Mouse (Mus musculus) megakaryocyte, embryonic 14.5 days (primary cell): ENCODE measurements around the gene Mrps12. TPM values are rescaled to one million over a fixed set of nuclear protein-coding genes. Genes with fewer than 3 reads are reported as not detected.

Experiments used
- H3K27me3 ChIP-seq: replicated peaks from 2 replicates; pipeline ENCODE3; 2012; ENCODE audit warnings: inconsistent platforms
- H3K36me3 ChIP-seq: replicated peaks from 2 replicates; pipeline ENCODE3; 2012; ENCODE audit warnings: low read length, inconsistent platforms, mixed read lengths
- H3K4me1 ChIP-seq: 2 replicates; pipeline ENCODE4 v1.6.1; 2012; ENCODE audit warnings: inconsistent platforms
- H3K4me3 ChIP-seq: replicated peaks from 2 replicates; pipeline ENCODE3; 2012; ENCODE audit warnings: moderate library complexity, mild to moderate bottlenecking, inconsistent platforms
- H3K9me3 ChIP-seq: 2 replicates; pipeline ENCODE4 v1.6.1; 2012; ENCODE audit warnings: inconsistent platforms
- FLI1 ChIP-seq: IDR thresholded peaks from 2 replicates; pipeline ENCODE4 v1.6.1; 2012; ENCODE audit warnings: low read length, inconsistent platforms, mixed read lengths
- GATA1 ChIP-seq: IDR thresholded peaks from 3 replicates; pipeline ENCODE4 v1.6.1; 2012; ENCODE audit warnings: mixed read lengths, low read length, inconsistent platforms, borderline replicate concordance
- polyA plus RNA-seq: library from polyadenylated mRNA; stranded (reverse); fragments of >175 nt; gene quantifications from 2 replicates; pipeline ENCODE4 v1.2.3, GENCODE M21; 2012; ENCODE audit warnings: low replicate concordance; ENCODE audit not compliant: insufficient read depth

Mrps12 gene
- polyA plus RNA-seq, 1 experiment = 283 TPM

DNA sequence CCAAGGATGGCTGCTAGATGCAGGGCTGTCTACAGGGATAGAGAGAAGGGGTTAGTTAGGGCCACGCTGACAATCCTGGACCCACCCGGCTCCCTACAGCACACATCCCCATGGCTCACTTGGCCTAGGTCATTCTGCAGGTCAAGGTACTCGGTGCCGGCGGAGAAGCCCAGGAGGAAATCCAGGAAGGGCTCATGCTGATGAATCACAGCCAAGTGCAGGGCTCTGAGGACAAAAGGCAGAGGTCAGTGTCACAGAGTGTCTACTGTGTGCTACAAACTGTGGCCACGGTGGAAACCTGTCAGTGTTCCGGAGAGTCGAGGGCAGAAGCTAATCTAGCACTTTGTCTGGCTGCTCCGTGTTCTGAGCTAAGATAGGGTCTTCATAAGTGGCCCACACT lies 20.3 kb upstream of the Mrps12 start:
- Histone ChIP-seq H3K27me3 (peaks cover under 1% of the 10 kb centered on the region), H3K4me1 (peaks cover 32% of the 10 kb centered on the region), H3K9me3 (no peaks in the 10 kb centered on the region), H3K36me3 (peaks cover 69% of the 10 kb centered on the region), H3K4me3 (no peak overlapping the region)
- TF ChIP-seq FLI1 = no peak
- no peak for TF ChIP-seq GATA1

DNA sequence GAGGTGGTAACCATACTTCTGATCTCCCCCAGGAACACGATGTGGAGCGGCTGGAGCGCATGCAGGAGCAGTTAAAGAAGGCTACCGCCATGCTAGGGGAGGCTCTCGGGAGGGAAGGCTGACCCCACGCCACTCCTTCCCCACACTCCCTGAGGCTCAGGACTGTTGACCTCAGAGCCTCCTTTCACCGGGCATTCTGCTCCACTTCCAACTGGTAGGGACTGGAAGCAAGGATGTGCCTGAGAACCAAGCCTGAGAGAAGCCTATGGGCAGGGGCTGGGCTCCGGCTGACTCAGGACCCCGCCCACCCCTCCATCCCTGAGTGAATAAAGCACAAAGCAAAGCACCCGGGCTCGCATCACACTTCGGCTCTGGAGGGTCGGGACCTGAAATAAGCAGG lies 17.0 kb upstream of the Mrps12 start:
- H3K9me3 ChIP-seq = no peaks in the 10 kb centered on the region
- peaks cover 71% of the 10 kb centered on the region for H3K36me3 ChIP-seq
- H3K27me3 ChIP-seq = peaks cover 11% of the 10 kb centered on the region
- TF ChIP-seq GATA1 (no peak), FLI1 (no peak)
- H3K4me1 ChIP-seq = peaks cover 42% of the 10 kb centered on the region
- H3K4me3 ChIP-seq = no peak overlapping the region

DNA sequence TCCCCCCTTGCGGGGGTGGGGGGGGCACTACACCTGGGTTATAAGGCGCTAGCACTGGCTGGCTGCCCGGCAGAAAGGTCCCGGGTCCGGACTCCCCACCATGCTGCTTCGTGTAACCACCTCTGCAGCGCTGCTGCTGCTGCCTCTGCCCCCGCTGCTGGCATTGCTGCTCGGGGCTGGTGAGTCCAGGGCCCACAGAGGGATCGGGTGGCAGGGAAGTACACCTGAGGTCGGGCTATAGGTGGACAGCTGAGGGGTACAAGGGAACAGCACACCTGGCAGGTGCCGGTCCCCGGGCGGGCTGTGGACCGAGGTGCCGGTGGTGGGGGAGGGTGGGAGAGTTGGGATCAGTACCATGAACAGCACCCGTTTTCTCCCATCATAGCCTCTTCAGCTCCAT lies 14.5 kb upstream of the Mrps12 start, which contains the start of gene Ccer2:
Ccer2 (plus strand) TSS at position 96 of the 400 bp plus-strand sequence.
- peak within 1 kb of the TSS; percentile 83 for H3K4me3 ChIP-seq
- no peaks in the 10 kb centered on the region for H3K9me3 ChIP-seq
- peaks cover 11% of the 10 kb centered on the region for H3K27me3 ChIP-seq
- TF ChIP-seq FLI1 (no peak), GATA1 (no peak)
- H3K4me1 ChIP-seq = peaks cover 56% of the 10 kb centered on the region
- peaks cover 61% of the 10 kb centered on the region for H3K36me3 ChIP-seq

DNA sequence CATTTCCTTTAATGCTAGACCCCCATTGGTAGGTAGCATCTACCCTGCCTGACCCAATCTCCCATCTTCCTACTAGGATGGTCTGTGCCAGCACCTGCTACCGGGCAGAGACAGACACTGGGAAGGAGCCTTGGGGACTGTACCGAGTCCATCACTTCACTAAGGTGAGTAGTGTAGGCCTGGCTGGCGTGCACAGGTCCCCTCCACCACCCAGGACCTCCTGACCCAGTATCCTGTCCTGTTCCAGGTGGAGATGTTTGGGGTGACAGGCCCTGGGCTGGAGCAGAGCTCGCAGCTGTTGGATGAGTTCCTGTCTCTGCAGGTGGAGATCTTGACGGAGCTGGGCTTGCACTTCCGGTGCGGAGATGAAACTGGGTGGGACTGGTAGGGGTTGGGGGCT lies 8.3 kb upstream of the Mrps12 start:
- no peaks in the 10 kb centered on the region for H3K27me3 ChIP-seq
- H3K4me1 ChIP-seq = peaks cover 30% of the 10 kb centered on the region
- no peak overlapping the region for H3K4me3 ChIP-seq
- TF ChIP-seq GATA1 (no peak), FLI1 (no peak)
- peaks cover 70% of the 10 kb centered on the region for H3K36me3 ChIP-seq
- H3K9me3 ChIP-seq = no peaks in the 10 kb centered on the region

DNA sequence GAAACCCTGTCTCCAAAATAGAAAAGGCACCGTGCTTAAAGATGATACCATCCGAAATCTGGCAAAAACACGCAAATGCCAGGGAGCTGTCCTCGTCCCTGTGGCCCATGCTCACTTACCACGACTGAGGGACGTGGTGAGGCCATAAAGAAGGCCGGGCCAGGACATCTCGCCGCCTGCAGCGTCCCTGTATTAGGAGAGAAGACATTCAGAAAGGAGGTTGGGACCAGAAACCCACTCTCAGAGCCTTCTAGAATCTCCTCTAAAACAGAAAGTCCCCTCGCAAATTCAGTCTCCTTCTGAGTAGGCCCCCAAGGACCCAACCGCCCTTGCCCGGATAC lies 282 bp downstream of the Mrps12 start:
- Histone ChIP-seq H3K4me1 (peaks cover 45% of the 10 kb centered on the region), H3K27me3 (no peaks in the 10 kb centered on the region), H3K4me3 (peak overlapping the region; percentile 97), H3K36me3 (peaks cover 52% of the 10 kb centered on the region), H3K9me3 (no peaks in the 10 kb centered on the region)
- TF ChIP-seq FLI1 (no peak), GATA1 (no peak)

DNA sequence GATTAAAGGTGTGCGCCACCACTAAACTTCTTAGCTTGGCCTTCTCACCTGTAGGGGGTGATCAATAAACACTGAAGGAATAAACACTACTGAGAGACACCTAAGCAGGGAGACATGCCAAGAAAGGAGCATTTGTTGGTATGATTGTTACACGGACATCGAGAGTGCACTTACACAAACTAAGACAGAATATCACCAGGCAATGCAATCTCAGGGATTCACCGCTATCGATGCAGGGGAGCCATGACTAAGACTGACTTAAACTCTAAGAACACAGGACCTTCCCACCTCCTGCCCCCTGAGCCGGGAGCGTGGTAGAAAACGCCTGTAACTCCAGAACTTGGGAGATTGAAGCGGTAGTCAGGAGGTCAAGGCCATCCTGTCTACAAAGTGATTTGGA lies 671 bp downstream of the Mrps12 start:
- H3K4me3 ChIP-seq = peak overlapping the region; percentile 97
- H3K27me3 ChIP-seq = no peaks in the 10 kb centered on the region
- H3K4me1 ChIP-seq = peaks cover 45% of the 10 kb centered on the region
- no peaks in the 10 kb centered on the region for H3K9me3 ChIP-seq
- peaks cover 49% of the 10 kb centered on the region for H3K36me3 ChIP-seq
- no peak for TF ChIP-seq GATA1
- TF ChIP-seq FLI1 = no peak

DNA sequence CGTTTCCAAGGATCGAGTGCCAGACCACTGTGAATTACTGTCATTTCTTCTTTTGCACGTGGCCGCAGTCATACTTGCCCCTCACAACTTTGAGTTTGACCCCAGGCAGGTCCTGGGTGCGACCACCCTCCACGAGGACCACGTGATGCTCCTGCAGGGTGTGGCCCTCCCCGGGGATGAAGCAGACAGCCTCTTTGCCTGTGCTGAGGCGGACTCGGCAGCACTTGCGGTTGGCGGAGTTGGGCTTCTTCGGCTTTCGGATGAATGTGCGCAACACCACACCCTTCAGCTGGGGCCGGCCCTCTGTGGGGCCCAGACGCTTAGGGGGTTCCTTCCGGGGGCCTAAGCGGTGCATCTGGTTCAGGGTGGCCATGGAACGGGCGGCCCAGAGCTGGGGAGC lies 1.8 kb downstream of the Mrps12 start:
- no peaks in the 10 kb centered on the region for H3K9me3 ChIP-seq
- H3K4me1 ChIP-seq = peaks cover 45% of the 10 kb centered on the region
- TF ChIP-seq FLI1 (no peak), GATA1 (no peak)
- H3K27me3 ChIP-seq = peaks cover 2% of the 10 kb centered on the region
- H3K36me3 ChIP-seq = peaks cover 40% of the 10 kb centered on the region
- no peak overlapping the region for H3K4me3 ChIP-seq

DNA sequence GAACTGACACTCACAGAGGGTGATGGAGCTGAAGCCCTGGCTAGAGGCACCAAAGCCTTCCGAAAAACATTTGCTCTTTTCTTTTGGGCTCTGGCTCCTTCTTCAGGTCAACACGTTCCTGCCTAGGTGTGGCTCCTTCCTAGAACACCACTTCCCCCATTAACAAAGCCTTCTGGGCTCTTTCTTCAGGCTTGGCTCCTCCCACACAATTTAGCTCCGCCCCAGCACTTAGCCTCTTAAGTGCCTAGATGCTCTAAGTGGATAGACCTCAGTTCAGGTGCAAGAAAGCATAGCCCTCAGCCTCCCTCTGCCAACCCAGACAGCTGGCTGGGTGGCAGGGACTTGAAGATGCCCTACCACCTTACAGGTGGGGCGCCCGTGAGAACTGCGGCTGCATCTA lies 5.9 kb downstream of the Mrps12 start:
- H3K4me3 ChIP-seq = no peak overlapping the region
- H3K4me1 ChIP-seq = peaks cover 27% of the 10 kb centered on the region
- peaks cover 25% of the 10 kb centered on the region for H3K9me3 ChIP-seq
- peaks cover 22% of the 10 kb centered on the region for H3K27me3 ChIP-seq
- H3K36me3 ChIP-seq = peaks cover 31% of the 10 kb centered on the region
- TF ChIP-seq FLI1 (no peak), GATA1 (no peak)

DNA sequence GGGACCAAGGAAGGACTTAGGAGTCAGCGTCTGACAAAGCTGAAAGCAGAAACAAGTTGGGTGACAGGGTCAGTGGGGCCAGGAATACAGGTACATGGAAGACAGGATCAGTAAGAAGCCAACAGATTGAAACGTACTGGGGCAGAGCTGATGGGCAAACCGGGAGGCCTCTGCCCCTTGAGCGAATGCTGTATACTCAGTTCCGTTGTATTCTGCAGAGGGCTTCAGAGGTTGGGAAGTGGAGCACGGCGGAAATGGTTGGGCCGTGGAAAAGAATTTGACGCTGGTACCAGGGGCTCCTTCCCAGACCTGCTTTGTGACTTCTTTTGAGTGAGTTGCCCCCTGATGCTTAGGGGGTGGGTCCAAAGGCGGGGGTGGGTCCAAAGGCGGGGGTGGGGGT lies 8.4 kb downstream of the Mrps12 start:
- H3K4me3 ChIP-seq = peak overlapping the region; percentile 84
- peaks cover 26% of the 10 kb centered on the region for H3K9me3 ChIP-seq
- H3K4me1 ChIP-seq = peaks cover 10% of the 10 kb centered on the region
- H3K27me3 ChIP-seq = peaks cover 33% of the 10 kb centered on the region
- peaks cover 10% of the 10 kb centered on the region for H3K36me3 ChIP-seq
- no peak for TF ChIP-seq GATA1
- TF ChIP-seq FLI1 = no peak

DNA sequence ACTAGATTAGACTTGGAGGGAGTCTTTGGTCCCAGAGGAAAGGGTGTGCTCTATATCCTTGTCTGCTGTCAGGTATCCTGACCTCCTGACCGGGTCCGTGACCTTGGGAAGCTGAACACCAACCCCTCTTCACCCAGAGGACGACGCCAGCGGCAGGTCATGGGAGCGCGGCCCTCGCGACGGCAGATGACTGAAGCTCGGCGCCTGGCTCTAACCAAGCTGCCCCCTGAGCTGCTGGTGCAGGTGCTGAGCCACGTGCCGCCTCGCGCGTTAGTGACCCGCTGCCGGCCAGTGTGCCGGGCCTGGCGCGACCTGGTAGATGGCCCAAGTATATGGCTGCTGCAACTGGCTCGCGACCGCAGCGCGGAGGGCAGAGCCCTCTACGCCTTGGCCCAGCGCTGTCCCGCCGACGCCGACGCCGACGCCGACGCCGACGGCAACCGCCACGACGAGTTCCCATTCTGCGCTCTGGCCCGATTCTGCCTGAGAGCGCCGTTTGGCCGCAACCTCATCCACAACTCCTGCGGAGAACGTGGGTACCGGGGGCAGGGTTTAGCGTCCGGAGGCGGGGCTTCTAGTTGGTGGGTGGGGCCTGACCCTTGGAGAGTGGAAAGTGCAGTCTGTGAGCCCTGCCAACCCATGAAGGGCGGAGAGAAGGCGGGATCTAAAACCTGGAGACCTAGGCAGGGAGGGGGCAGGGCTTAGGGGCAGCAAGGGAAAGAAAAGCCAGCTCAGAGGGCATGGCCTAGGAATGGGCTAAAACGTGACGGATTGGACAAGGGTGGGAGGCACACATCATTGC lies 9.1 kb downstream of the Mrps12 start:
- H3K9me3 ChIP-seq = peaks cover 26% of the 10 kb centered on the region
- peaks cover 7% of the 10 kb centered on the region for H3K36me3 ChIP-seq
- H3K27me3 ChIP-seq = peaks cover 34% of the 10 kb centered on the region
- TF ChIP-seq GATA1 (no peak), FLI1 (no peak)
- peaks cover 10% of the 10 kb centered on the region for H3K4me1 ChIP-seq
- H3K4me3 ChIP-seq = peak overlapping the region; percentile 84
